Mouse (Mus musculus) cerebellum, adult (tissue): ENCODE results near the gene Hdac5.

ENCODE experiments used
- ATAC-seq: cut with Nextera tagmentation; 2 replicates; pipeline ENCODE4 v1.9.2; 2017; ENCODE audit warnings: mild to moderate bottlenecking, moderate library complexity, mixed read lengths; ENCODE audit not compliant: insufficient number of reproducible peaks, low FRiP score, low TSS enrichment

The Hdac5 gene

GRCm38 (mm10) chr11:102230006-102230741 is at the start of gene Hdac5:
TSS of gene Hdac5 (minus strand) at chr11:102230166.
- peak; percentile 88; the same call in 1 of the 2 replicates for ATAC-seq

DNA sequence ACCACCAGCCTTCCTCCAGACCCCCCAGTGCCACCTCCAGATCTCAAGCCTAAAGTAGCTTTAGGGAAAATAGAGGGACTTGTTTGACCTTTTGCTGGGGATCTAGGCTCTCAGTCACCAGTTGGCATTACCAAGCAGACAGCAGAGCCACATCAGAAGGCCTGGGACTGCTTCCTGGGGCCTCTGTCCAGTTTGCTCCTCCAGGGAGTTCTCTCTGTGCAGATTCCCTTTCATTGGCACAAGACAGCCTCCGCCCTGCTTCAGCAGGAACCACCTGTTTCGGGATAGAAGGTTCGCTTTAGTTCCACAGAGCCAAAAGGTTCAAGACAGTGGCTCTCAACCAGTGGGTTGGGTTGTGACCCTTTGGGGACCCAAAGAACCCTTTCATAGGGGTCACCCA is 49.6 kb upstream of the Hdac5 start:
- no peak for ATAC-seq

DNA sequence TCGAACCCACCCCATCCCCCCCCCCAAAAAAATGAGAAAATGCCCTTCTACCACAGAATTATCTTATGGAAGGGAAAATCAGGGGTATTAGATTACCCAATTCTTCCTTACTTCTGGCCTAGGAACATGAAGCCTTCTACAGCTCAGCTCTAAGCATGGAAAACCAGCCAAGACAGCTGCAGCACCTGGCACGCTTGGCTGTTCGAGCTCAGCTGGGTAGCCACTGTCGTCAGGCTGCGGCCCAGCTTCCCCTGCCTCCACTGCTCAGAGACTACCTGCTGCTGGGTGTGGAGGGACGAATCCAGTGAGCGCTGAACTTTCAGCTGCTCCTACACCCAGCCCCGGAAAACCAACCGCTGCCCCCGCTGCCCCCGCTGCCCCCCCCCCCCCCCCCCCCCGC is 47.8 kb upstream of the Hdac5 start:
- ATAC-seq, result no peak

DNA sequence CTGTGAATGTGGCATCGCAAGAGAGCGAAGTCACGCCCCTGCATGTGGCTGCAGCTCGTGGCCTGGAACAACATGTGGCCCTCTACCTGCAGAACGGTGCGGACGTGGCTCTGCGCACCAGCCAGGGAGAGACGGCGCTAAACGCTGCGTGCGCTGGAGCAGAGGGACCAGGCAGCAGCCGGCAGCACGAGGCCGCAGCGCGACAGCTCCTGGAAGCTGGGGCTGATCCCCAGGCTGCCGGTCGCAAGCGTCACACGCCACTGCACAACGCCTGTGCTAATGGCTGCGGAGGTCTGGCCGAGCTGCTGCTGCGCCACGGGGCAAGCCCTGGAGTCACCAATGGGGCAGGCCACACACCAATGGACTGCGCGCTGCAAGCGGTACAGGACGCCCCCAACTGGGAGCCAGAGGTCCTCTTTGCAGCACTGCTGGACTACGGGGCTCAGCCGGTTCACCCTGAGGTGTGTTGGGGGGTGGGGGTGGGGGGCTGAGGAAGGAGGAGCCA is 46.5 kb upstream of the Hdac5 start:
- ATAC-seq, result no peak; the same call in 1 of the 2 replicates

DNA sequence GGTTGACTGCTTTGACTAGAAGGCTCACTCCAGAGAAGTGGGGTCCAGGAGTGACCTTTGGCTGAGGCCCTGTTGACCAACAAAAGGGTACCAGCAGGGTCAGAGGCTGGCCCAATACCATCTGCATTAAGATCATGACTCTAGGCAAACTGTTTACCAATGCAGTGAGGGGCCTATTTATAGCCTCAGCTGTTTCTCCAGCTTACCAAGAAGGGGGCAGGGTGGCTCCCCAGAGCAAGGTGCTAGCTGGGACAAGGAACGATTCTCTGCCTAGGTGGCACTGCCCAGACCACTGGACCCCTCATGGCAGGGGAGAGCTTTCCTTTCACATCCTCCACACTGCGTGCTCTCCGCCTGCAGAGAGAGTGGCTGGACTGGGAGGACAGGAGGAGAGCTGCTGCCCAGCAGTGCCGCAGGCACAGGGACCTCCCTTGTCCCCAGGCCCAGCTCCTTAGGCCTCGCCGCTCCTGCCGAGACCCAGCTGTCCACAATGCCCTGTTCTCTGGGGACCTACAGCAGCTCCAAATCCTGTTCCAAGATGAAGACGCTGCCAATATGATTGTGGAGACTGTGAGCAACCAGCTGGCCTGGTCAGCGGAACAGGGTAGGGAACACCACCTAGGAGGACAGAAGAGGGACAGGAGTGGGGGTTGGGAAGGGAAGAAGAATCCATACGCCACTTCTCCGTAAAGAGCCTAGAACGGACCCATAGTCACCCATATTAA is 38.7 kb upstream of the Hdac5 start, which contains the start of gene Asb16:
Asb16 (plus strand) TSS at position 224 of the 725 bp plus-strand sequence.
- no peak for ATAC-seq

- peak; percentile 56; the same call in 1 of the 2 replicates for ATAC-seq
Observed at GRCm38 (mm10) chr11:102267480-102267879, 37.5 kb upstream of the Hdac5 start.

- ATAC-seq, result no peak
Observed at GRCm38 (mm10) chr11:102266631-102267355, 36.8 kb upstream of the Hdac5 start.

- ATAC-seq, result peak; percentile 40; the same call in 1 of the 2 replicates
Observed at GRCm38 (mm10) chr11:102265816-102266215, 35.9 kb upstream of the Hdac5 start.

GRCm38 (mm10) chr11:102263211-102263610 is 33.2 kb upstream of the Hdac5 start:
- ATAC-seq, result no peak

DNA sequence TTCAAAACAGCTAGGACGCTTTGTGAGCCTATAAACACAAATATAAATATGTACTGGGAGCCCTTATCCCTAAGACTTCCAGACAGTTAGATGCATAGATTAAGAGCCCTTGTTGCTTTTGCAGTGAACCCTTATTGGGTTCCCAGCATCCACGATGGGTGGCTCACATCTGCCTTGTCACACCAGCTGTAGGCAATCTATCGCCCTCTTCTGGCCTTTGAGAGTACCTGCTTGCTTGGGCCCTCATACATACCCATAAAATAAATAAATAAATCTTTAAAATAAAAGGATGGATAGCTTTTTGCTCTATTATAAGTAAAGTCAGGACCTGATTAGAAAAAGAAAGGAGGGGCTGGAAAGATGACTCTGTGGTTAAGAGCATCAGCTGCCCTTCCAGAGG is 28.6 kb upstream of the Hdac5 start:
- ATAC-seq, result no peak

DNA sequence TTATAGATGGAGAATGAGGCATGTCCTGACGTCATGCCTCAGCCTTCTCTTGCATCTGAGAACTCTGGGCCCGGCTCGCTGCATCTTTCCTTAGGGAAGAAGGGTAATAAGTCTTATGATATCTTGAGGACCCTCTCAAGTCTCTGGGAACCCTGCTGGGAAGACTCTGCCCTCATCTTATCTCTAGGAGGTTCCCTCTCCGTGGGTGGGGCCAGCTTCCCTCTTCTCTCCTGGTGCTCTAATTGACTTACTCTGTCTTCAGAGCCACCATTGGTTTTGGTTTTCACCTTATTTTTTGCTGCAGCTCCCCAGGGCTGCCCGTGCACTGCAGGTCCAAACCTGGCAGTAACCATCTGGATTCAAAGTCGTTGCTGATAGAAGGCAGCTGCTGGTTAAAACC is 28.1 kb upstream of the Hdac5 start:
- no peak for ATAC-seq

DNA sequence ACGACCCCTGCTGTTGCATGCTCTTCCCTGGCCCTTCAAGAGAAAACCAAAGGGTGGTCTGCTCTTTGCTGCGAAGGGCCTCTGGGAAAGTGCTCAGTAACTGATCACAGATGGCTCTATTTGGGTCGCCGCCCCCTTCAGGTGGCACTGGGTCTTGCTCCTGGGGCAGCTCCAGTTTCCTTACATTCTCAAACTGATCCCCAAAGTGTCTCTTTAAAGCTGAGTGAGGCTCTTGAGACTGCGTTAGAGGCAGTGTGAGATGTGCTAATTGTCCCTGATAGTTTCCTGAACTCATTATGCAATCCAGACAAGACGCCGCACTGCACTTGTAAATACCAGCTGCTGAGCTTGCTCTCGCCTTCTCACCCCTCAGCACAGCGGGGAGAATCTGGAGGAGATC is 27.5 kb upstream of the Hdac5 start:
- no peak for ATAC-seq

GRCm38 (mm10) chr11:102249351-102250090 is 19.6 kb upstream of the Hdac5 start:
- no peak for ATAC-seq

GRCm38 (mm10) chr11:102248630-102249230 is 18.8 kb upstream of the Hdac5 start, which contains the start of gene BC030867:
TSS of gene BC030867 (plus strand) at chr11:102248882.
- ATAC-seq, result peak; percentile 64; the same call in 1 of the 2 replicates

DNA sequence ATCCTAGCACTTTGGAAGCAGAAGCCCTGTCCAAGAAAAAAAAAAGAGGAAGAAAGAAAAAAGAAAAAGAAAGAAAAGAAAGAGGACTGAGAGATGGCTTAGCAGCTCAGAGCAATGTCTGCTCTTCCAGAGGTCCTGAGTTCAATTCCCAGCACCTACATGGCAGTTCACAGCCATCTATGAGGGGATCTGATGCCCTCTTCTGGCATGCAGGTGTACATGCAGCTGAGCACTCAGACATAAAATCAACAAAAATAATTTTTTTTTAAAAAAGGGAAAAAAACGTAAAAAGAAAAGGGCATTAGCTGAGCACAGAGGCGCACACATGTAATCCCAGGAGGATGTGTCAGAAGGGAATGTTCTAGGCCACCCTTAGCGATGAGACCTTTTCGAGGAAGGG is 16.9 kb upstream of the Hdac5 start:
- ATAC-seq, result no peak

DNA sequence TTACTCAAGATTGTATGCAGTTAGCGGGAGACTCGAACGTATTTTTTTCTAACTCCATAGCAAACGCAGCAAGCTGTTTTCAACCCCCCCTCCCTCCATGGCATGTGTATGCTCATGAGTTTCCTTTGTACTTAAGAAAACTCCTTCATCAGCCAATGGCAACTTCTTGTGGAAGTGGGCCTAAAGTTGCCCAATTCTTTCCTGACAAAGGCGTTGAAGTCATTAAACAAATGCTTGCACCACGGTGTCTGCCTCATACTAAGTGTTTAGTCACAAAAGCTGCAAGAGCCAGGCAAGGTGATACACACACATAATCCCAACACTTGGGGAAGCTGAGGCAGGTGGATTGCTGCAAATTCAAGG is 16.3 kb upstream of the Hdac5 start:
- no peak for ATAC-seq

- no peak for ATAC-seq
Observed at GRCm38 (mm10) chr11:102245581-102246272, 15.8 kb upstream of the Hdac5 start.

GRCm38 (mm10) chr11:102244926-102245449 is 15.0 kb upstream of the Hdac5 start:
- ATAC-seq, result no peak

DNA sequence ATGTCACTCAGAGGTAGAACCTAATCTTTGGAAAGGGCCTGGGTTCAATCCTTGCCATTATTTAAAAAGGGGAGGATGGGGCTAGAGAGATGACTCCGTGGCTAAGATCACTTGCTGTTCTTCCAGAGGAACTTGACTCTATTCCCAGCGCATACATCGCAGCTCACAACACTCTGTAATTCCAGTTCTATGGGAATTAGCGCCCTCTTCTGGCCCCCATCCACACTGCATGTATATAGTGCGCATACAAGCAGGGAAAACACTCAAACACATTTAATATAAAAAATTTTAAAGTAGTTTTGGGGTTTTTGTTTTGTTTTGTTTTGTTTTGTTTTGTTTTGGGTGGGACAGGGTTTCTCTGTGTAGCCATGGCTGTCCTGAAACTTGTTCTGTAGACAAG is 11.9 kb upstream of the Hdac5 start:
- no peak for ATAC-seq
